Mouse (Mus musculus): Measurements from ENCODE around the gene Gas7. TPM values are rescaled to one million over a fixed set of nuclear protein-coding genes. Genes with fewer than 3 reads are reported as not detected.
A peak's percentile ranks its signal among the peaks of the same experiment; 100 is the strongest.

Gene Gas7
- polyA plus RNA-seq, 1 experiment from 2014 or later = 2.3 TPM

GRCm38 (mm10) chr11:67549762-67550488, 94.7 kb downstream of the Gas7 start:
- Histone ChIP-seq H3K36me3 (ENCODE audit: control insufficient read depth, insufficient read depth, low read length) (no peaks in the 10 kb centered on the region), H3K27ac (ENCODE audit: low read depth, low read length) (no peak overlapping the region), H3K9ac (ENCODE audit: low read depth, low read length) (no peak overlapping the region), H3K9me3 (ENCODE audit: control insufficient read depth, low read length) (no peaks in the 10 kb centered on the region), H3K4me2 (no peak overlapping the region), H3K4me3 (ENCODE audit: low read depth, low read length) (no peak overlapping the region), H3K4me1 (replicated peaks; ENCODE audit: control insufficient read depth, insufficient read depth, low read length) (0 out of 2 replicates have a peak, but pooled peaks cover 6% of the 10 kb centered on the region), H3K27me3 (replicated peaks; ENCODE audit: control insufficient read depth, insufficient read depth, low read length) (no peaks in the 10 kb centered on the region)
- ATAC-seq (replicated peaks; ENCODE audit: low FRiP score) (no peak), DNase-seq (ENCODE audit: low spot score) (no peak)
- WGBS = 50% methylated on average over 13 of the region's 13 CpGs

- no peak for ATAC-seq (replicated peaks; ENCODE audit: low FRiP score)
- no peak overlapping the region for H3K9ac ChIP-seq (ENCODE audit: low read depth, low read length)
- H3K27ac ChIP-seq (ENCODE audit: low read depth, low read length) = no peak overlapping the region
- WGBS = 84% methylated on average over 8 of the region's 8 CpGs
- no peaks in the 10 kb centered on the region for H3K27me3 ChIP-seq (replicated peaks; ENCODE audit: control insufficient read depth, insufficient read depth, low read length)
- H3K4me2 ChIP-seq = no peak overlapping the region
- no peaks in the 10 kb centered on the region for H3K9me3 ChIP-seq (ENCODE audit: control insufficient read depth, low read length)
- 0 out of 2 replicates have a peak, but pooled peaks cover 2% of the 10 kb centered on the region for H3K4me1 ChIP-seq (replicated peaks; ENCODE audit: control insufficient read depth, insufficient read depth, low read length)
- no peak for DNase-seq (ENCODE audit: low spot score)
- H3K4me3 ChIP-seq (ENCODE audit: low read depth, low read length) = no peak overlapping the region
- no peaks in the 10 kb centered on the region for H3K36me3 ChIP-seq (ENCODE audit: control insufficient read depth, insufficient read depth, low read length)
These were observed 97.2 kb downstream of the Gas7 start for GRCm38 (mm10) chr11:67552400-67552799.

GRCm38 (mm10) chr11:67554276-67554675, 99.0 kb downstream of the Gas7 start:
- ATAC-seq (replicated peaks; ENCODE audit: low FRiP score) (no peak), DNase-seq (ENCODE audit: low spot score) (no peak)
- H3K4me1 ChIP-seq (replicated peaks; ENCODE audit: control insufficient read depth, insufficient read depth, low read length) = peaks cover 13% of the 10 kb centered on the region
- H3K9me3 ChIP-seq (ENCODE audit: control insufficient read depth, low read length) = no peaks in the 10 kb centered on the region
- H3K27me3 ChIP-seq (replicated peaks; ENCODE audit: control insufficient read depth, insufficient read depth, low read length) = no peaks in the 10 kb centered on the region
- WGBS = 89% methylated on average over 6 of the region's 6 CpGs
- H3K27ac ChIP-seq (ENCODE audit: low read depth, low read length) = no peak overlapping the region
- no peak overlapping the region for H3K4me2 ChIP-seq
- H3K4me3 ChIP-seq (ENCODE audit: low read depth, low read length) = no peak overlapping the region
- H3K36me3 ChIP-seq (ENCODE audit: control insufficient read depth, insufficient read depth, low read length) = no peaks in the 10 kb centered on the region
- H3K9ac ChIP-seq (ENCODE audit: low read depth, low read length) = no peak overlapping the region

- Histone ChIP-seq H3K36me3 (ENCODE audit: control insufficient read depth, insufficient read depth, low read length) (no peaks in the 10 kb centered on the region), H3K4me1 (replicated peaks; ENCODE audit: control insufficient read depth, insufficient read depth, low read length) (peaks cover 22% of the 10 kb centered on the region), H3K27me3 (replicated peaks; ENCODE audit: control insufficient read depth, insufficient read depth, low read length) (no peaks in the 10 kb centered on the region), H3K9me3 (ENCODE audit: control insufficient read depth, low read length) (no peaks in the 10 kb centered on the region), H3K4me3 (ENCODE audit: low read depth, low read length) (no peak overlapping the region), H3K27ac (ENCODE audit: low read depth, low read length) (no peak overlapping the region), H3K4me2 (no peak overlapping the region), H3K9ac (ENCODE audit: low read depth, low read length) (no peak overlapping the region)
- whole genome bisulfite sequencing = 91% methylated on average over 3 of the region's 3 CpGs
- no peak for DNase-seq (ENCODE audit: low spot score)
- ATAC-seq (replicated peaks; ENCODE audit: low FRiP score) = no peak
These were observed 101.1 kb downstream of the Gas7 start for GRCm38 (mm10) chr11:67556360-67556759.

- ATAC-seq (replicated peaks; ENCODE audit: low FRiP score) (0 out of 2 replicates have a peak, but pooled peaks have one; percentile 29), DNase-seq (ENCODE audit: low spot score) (no peak)
- H3K4me3 ChIP-seq (ENCODE audit: low read depth, low read length) = no peak overlapping the region
- H3K36me3 ChIP-seq (ENCODE audit: control insufficient read depth, insufficient read depth, low read length) = no peaks in the 10 kb centered on the region
- no peak overlapping the region for H3K27ac ChIP-seq (ENCODE audit: low read depth, low read length)
- H3K9me3 ChIP-seq (ENCODE audit: control insufficient read depth, low read length) = no peaks in the 10 kb centered on the region
- H3K4me2 ChIP-seq = no peak overlapping the region; the same call in 1 of the 2 replicates
- peaks cover 36% of the 10 kb centered on the region for H3K4me1 ChIP-seq (replicated peaks; ENCODE audit: control insufficient read depth, insufficient read depth, low read length)
- 15% methylated on average over 9 of the region's 9 CpGs for WGBS
- H3K27me3 ChIP-seq (replicated peaks; ENCODE audit: control insufficient read depth, insufficient read depth, low read length) = no peaks in the 10 kb centered on the region
- H3K9ac ChIP-seq (ENCODE audit: low read depth, low read length) = no peak overlapping the region
These were observed 103.7 kb downstream of the Gas7 start for GRCm38 (mm10) chr11:67558772-67559448.

GRCm38 (mm10) chr11:67559522-67559921, 104.3 kb downstream of the Gas7 start:
- Histone ChIP-seq H3K27me3 (replicated peaks; ENCODE audit: control insufficient read depth, insufficient read depth, low read length) (no peaks in the 10 kb centered on the region), H3K9me3 (ENCODE audit: control insufficient read depth, low read length) (no peaks in the 10 kb centered on the region), H3K9ac (ENCODE audit: low read depth, low read length) (no peak overlapping the region), H3K36me3 (ENCODE audit: control insufficient read depth, insufficient read depth, low read length) (no peaks in the 10 kb centered on the region), H3K4me1 (replicated peaks; ENCODE audit: control insufficient read depth, insufficient read depth, low read length) (peaks cover 36% of the 10 kb centered on the region), H3K27ac (ENCODE audit: low read depth, low read length) (no peak overlapping the region), H3K4me2 (no peak overlapping the region), H3K4me3 (ENCODE audit: low read depth, low read length) (no peak overlapping the region)
- no peak for ATAC-seq (replicated peaks; ENCODE audit: low FRiP score)
- no peak for DNase-seq (ENCODE audit: low spot score)
- 46% methylated on average over 5 of the region's 5 CpGs for WGBS

GRCm38 (mm10) chr11:67561631-67562030, 106.4 kb downstream of the Gas7 start:
- H3K4me3 ChIP-seq (ENCODE audit: low read depth, low read length) = no peak overlapping the region

GRCm38 (mm10) chr11:67563141-67563540, 107.9 kb downstream of the Gas7 start:
- WGBS = 19% methylated on average over 5 of the region's 5 CpGs
- peaks cover 40% of the 10 kb centered on the region for H3K4me1 ChIP-seq (replicated peaks; ENCODE audit: control insufficient read depth, insufficient read depth, low read length)

More at GRCm38 (mm10) chr11:67561631-67562030, 106.4 kb downstream of the Gas7 start:
- 39% methylated on average over 4 of the region's 4 CpGs for WGBS
- no peaks in the 10 kb centered on the region for H3K9me3 ChIP-seq (ENCODE audit: control insufficient read depth, low read length)
- no peak overlapping the region for H3K9ac ChIP-seq (ENCODE audit: low read depth, low read length)
- H3K4me1 ChIP-seq (replicated peaks; ENCODE audit: control insufficient read depth, insufficient read depth, low read length) = peaks cover 36% of the 10 kb centered on the region
- ATAC-seq (replicated peaks; ENCODE audit: low FRiP score) = no peak
- H3K27me3 ChIP-seq (replicated peaks; ENCODE audit: control insufficient read depth, insufficient read depth, low read length) = no peaks in the 10 kb centered on the region
- H3K36me3 ChIP-seq (ENCODE audit: control insufficient read depth, insufficient read depth, low read length) = no peaks in the 10 kb centered on the region
- DNase-seq (ENCODE audit: low spot score) = no peak
- H3K4me2 ChIP-seq = no peak overlapping the region
- H3K27ac ChIP-seq (ENCODE audit: low read depth, low read length) = no peak overlapping the region

More at GRCm38 (mm10) chr11:67563141-67563540, 107.9 kb downstream of the Gas7 start:
- Histone ChIP-seq H3K9ac (ENCODE audit: low read depth, low read length) (no peak overlapping the region), H3K36me3 (ENCODE audit: control insufficient read depth, insufficient read depth, low read length) (no peaks in the 10 kb centered on the region), H3K27me3 (replicated peaks; ENCODE audit: control insufficient read depth, insufficient read depth, low read length) (no peaks in the 10 kb centered on the region), H3K4me2 (no peak overlapping the region), H3K9me3 (ENCODE audit: control insufficient read depth, low read length) (no peaks in the 10 kb centered on the region), H3K4me3 (ENCODE audit: low read depth, low read length) (no peak overlapping the region), H3K27ac (ENCODE audit: low read depth, low read length) (no peak overlapping the region)
- DNase-seq (ENCODE audit: low spot score) (no peak), ATAC-seq (replicated peaks; ENCODE audit: low FRiP score) (no peak)
